Mouse (Mus musculus) thymus, postnatal 0 days (tissue): ENCODE measurements at regions not wholly inside any gene's neighbourhood (a gene's known extent, or its start where the extent isn't known, plus 50 kb on each side); places are given as distances from the start of the nearest gene placed in this dataset.

Source experiments
- DNase-seq: peaks from one replicate; pipeline ENCODE4 v3.0.0-alpha.2; 2015; ENCODE audit warnings: low spot score

GRCm38 (mm10) chr15:25525337-25525736 is 97.0 kb upstream of the Myo10 start:
- DNase-seq = no peak

DNA sequence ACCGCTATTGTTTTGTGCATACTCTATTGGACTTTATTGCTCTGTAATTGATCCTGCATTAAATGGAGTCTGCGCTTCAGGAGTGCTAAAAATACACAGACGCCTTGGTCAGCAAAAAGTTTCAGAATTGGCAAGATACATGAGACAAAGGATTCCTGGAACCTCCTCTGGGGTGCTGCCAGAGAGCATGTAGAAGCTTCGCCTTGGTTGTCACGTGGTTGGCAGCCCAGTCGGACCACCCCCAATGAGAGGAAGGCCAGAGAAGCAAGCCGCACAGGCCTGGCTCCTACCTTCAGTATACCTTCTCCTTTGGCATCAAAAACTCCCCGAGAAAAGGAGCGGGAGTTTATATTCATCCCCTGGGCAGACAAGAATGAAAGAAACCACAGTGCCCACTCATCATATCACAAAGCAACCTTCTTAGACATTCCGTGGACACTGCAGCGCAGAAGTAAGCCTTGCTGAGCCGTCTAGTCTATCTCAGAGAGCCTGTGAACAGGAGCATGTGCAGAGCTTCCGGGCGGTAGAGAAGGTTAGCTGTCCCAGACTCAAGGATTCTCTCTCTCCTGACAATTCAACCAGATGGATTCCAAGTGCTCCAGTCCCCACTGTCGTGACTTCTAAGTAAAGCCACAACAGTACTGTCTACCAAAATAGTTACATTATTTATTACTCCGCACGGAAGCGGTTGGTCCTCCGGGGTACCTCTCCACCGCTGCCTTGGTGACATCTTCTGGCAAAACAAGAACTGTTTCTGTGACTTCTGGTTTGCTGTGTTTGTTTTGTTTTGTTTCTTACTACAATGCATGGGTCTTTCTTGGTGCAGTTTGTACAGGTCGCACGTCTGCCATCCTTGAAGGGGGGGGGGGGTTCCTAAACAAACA is 85.6 kb upstream of the Myo10 start:
- peak; percentile 36 for DNase-seq

GRCm38 (mm10) chr15:25539344-25540176 is 82.8 kb upstream of the Myo10 start:
- DNase-seq = no peak

DNA sequence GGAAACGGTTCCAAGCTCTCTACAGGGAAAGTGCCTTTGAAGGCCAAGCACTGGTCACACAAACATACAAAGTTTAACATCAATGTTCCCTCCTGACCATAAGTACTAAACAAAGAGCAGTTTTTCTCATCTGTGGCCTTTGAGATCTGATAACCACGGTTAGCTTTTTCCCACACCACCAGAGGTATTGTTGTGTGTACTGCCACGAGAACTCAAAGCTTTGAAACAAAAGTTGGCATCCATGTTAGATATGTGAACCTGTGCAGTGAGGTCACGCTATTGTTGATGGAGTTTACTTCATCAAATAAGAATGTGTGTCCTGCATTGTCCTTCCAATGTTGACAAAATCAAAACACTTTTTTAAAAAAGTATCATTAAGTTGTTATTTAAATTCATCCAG is 79.9 kb upstream of the Myo10 start:
- no peak for DNase-seq

GRCm38 (mm10) chr15:25546185-25546584 is 76.1 kb upstream of the Myo10 start:
- DNase-seq = peak; percentile 8

DNA sequence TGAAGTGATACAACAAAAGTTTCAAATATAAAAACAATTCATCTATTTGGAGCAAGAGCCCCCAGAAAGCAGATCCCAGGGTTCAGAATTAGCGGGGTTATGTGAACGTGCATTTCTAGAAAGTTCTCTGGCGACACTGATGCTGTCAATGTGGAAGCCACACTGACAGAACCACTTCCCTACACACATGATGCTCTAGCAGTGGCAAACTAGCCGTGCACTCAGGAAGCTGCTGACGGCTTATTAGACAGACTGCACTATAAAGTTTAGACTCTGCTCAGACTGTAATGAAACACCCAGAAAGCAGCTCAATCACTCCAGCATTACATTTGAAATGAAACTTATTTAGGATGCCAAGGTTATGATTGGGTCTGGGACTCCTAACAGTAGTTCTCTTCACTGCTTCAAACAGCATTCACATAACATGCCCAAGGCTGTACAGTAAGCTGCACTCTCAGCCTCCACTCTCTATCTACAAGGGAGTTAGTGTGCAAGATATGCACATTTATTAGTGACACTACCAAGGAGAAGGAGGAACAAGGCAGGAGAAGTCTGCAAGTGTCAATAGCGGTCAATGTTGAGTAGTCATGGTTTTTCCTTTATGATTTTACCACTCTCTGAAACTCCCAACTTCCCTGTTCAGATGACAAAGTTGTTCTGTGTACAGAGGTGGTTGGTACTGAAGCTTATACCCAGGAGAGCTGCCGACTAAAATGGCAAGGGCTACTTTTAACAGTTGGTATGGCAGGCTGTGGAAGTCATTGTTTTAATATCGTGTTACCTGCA is 71.9 kb upstream of the Myo10 start:
- DNase-seq = no peak

- DNase-seq = no peak
These were observed 67.4 kb upstream of the Myo10 start for GRCm38 (mm10) chr15:25554945-25555344.

- no peak for DNase-seq
These were observed 66.5 kb upstream of the Myo10 start for GRCm38 (mm10) chr15:25555852-25556251.

- DNase-seq = no peak
These were observed 64.8 kb upstream of the Myo10 start for GRCm38 (mm10) chr15:25557566-25557965.

- DNase-seq = no peak
These were observed 64.1 kb upstream of the Myo10 start for GRCm38 (mm10) chr15:25558240-25558639.

- DNase-seq = no peak
These were observed 58.7 kb upstream of the Myo10 start for GRCm38 (mm10) chr15:25563641-25564040.

GRCm38 (mm10) chr15:25572495-25572894 is 49.8 kb upstream of the Myo10 start:
- no peak for DNase-seq
